Mouse (Mus musculus): ENCODE measurements around the gene Msi2. TPM values are rescaled to one million over a fixed set of nuclear protein-coding genes. Genes with fewer than 3 reads are reported as not detected.

The Msi2 gene
- total RNA-seq, 2 experiments from 2014 or later, result 178 to 179 TPM

DNA sequence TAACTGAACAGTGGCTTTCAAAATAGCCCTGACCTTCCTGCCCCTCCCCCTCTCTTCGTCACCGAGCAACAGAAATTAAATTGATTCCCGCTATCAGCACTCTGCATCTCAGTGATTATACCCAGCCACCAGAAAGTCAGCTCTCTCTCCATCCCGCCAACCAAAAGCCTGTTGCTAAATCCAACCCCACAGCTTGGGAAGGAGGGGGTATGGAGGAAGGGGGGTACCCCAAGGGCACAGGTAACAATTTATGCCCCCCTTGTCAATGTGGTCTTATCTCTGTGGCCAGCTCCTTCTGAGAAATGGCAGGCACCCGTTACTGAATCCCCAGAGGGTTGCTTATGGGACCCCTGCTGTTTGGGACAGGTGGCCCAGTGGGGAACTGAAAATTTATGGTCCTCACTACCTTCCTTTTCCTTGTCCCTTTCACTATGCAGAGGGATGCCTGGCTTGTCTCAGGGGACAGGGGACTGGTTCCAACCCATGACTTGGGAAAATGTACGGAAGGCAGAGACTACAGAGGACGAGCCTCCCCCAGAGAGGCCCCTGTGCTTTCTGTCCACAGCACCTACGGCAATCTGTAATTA lies 163.0 kb downstream of the Msi2 start:
- intact Hi-C loops (cut with DNase I), result loop anchor here (10.0 kb wide), 1 partner anchor 321 kb away; no protein-coding TSS in a partner anchor
- DNase-seq, result no peak

DNA sequence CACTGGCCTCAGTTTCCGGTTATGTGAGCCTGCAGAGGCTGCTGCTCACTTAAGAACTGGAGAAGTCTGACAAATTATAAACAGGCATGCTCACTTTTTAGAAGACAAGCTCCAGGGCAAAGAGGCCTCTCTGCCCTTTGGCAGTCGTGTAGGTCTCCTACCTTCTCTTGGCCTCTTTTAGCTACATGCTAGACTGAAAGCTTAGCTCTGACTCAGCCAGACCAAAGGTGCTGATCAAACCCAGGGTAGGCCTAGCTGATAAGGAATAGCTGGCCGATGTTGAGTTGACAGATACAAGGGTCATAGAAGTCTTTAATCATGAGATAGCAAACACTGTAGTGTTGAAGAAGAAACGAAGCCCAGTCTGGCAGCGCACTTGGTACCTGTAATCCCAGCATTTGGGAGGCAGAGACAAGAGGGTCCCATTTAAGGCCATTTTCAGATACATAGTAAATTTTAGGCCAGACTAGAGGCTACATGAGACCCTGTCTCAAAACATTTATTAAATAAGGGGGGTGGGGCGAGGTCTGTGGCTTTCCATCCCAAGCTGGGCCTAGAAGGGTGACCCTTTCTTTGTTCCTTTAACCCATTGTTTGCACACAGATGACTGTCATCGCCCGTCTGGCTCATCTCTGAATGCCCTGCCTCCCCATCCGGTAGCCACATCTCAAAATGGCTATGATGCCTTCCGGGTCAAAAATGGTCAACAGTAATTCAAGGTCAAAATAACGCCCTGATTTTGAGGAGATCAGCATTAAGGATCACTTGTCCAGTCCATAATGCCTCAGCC lies 164.6 kb downstream of the Msi2 start:
- intact Hi-C loops (cut with DNase I), result loop anchor here (2.0 to 10.0 kb wide), 4 partner anchors 41 to 319 kb away; no protein-coding TSS in a partner anchor
- DNase-seq, result no peak

DNA sequence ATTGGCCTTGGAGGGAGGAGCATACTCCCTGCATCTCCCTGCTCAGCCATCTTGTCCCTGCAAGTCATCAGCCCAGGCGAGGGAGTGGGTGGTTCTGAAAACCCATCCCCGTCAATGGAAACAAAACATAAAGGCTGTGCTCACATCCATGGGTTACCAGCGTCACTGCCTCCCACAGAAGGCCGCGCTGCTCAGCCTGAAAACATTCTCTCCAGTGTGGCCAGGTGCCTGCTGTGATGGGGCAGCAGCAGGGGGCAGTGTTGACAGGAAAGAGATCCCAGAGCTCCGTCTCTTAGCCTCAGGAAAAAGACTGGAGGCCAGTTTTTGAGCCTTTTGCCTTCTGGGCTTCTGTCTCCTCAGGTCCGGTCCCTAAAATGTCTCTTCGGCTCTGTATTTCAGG lies 165.3 kb downstream of the Msi2 start:
- DNase-seq, result peak; percentile 70 to 71
- intact Hi-C loops (cut with DNase I), result loop anchor here (2.0 to 10.0 kb wide), 4 partner anchors 41 to 318 kb away; no protein-coding TSS in a partner anchor

DNA sequence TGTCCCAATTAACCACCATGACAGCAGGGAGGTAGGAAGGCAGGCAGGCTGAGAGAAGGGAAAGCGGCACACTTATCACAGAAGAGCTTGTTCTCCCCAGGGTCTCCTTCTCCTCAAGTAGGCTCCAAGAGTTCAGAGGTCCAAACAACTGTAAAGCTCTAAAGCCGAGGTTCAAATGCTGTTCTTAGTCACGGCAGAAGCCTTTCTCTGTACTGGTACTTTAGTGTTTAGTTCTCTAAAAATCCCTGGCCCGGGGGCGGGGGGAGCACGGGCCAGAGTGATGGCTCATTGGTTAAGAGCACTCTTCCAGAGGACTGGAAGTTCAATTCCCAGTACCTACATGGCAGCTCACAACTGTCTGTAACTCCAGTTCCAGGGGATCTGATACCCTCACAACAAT lies 165.9 kb downstream of the Msi2 start:
- DNase-seq, result no peak
- intact Hi-C loops (cut with DNase I), result loop anchor here (2.0 to 10.0 kb wide), 4 partner anchors 40 to 318 kb away; no protein-coding TSS in a partner anchor

DNA sequence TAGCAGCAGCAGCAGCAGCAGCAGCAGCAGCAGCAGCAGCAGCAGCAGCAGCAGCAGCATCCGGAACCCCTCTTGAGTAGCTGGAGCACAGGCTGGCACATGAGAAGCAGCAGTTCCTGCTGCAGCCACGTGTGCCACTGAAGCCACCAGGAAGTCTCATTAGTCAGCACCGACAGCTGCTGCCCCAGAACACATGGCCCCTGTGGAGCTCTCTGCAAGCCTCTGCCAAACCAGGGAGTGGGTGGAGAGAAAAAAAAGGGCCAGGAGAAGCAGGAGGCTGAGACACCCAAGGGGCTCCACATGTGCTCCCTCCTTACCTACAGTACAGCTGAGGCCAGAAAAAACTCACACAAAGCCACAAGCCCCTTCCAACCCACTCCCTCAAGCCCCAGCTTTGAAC lies 167.3 kb downstream of the Msi2 start:
- peak in 1 of 2 experiments; percentile 35 for DNase-seq
- intact Hi-C loops (cut with DNase I), result loop anchor here (5.0 to 10.0 kb wide), 2 partner anchors 39 to 316 kb away; no protein-coding TSS in a partner anchor

DNA sequence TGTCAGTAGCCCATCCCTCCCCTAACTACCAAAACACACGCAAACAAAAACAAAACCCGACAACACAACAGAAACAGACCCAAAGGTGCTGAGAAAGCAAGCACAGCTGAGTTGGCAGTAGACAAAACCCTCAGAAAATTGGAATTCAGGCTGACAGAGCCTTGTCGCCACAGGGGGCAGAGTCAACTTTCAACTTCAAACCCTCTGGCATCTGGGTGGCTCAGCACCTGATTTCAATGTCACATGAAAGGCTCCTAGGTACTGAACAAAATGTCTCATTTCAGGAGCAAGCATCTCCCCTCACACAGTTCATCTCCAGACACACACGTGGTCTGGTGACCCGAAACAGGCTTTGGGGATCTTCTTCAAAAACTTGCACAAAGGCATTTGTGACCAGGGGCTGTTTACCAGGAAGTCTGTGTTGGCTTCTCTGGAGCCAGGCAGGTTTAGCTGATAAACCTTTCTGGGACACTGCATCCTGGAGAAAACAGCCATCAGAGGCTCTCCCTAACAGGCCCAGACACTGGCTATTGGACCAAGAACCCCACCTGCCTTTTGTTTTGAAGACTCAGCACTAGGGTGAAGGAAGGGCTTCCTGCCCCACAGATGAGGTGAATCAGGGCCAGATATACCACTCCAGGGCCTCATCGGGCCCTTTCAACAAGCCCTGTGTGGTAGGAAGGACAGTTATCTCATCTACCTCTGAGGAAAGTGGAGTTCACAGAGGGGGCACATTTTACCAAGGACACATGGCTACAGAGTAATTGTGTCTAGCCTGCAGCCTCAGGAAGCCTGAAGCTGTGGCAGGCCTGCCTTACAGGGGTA lies 168.0 kb downstream of the Msi2 start:
- intact Hi-C loops (cut with DNase I), result loop anchor here (5.0 to 10.0 kb wide), 2 partner anchors 38 to 315 kb away; no protein-coding TSS in a partner anchor
- DNase-seq, result no peak

DNA sequence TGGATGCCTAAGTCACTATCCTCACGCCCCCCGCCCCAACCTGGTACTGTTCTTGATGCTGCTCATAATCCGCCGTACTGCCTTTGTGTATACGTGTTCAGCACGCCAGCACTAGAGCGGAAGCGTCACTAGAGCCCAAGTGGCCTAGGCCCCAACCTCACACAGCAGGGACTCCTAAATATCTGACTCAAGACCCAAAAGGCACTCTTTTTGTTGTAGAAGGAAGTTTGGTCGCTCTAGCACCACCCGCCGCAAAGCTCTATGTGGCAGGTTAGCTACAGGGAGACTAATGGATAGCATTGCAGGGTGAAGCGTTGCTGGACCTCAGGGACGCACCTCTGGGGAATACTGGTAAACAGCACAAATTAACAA lies 168.8 kb downstream of the Msi2 start:
- intact Hi-C loops (cut with DNase I), result no loop called here
- DNase-seq, result no peak

DNA sequence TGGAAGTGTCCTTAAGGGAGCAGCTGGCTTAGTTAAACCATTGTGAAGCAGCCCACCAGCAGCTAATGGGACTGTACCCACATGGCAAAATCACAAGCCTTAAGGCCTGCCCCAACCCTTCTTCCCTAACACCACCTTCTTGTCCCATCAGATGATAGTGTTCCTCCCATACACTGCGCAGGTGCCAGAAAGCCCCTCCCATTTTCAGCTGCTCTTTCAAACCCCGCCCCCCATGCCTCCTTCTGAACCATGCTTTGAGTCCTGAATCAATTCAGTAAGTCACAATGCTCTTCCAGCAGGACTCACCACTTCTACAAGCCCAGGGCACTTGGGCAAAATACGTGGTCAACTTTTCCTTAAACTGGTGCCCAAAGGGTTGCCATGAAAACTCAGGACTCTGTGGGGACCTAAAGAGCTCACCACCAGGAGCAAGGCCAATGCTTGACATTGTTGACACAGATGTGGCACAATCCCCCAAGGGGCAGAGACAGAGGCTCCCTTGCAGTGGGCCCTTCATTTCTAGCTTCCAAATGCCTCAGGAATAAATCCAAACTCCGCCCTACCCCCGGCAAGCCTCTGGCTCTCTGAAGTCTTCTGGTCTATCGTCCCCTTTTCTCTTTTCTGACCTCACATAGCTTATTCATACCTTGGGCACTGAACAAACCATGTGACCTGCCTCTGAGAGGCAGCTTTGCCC lies 169.3 kb downstream of the Msi2 start:
- intact Hi-C loops (cut with DNase I), result no loop called here
- DNase-seq, result no peak

DNA sequence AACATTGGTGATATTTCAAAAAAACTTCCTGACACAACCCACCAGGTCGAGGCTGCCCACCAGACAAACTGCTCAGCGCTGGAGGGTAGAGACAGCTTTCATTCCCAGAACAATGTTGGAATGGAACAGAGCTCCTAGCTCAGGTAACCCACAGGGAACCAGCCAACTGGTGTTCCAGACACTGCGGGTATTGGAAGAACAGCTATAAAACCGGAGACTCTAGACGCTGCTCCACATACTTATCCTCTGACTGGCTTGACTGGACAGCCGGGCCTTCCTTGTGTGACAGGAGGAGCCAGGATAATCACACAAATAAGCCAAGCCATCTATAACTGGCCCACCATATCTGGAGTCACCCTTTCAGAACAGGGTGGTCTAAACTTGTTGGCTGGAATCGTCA lies 169.9 kb downstream of the Msi2 start:
- DNase-seq, result peak in 1 of 2 experiments; percentile 23
- intact Hi-C loops (cut with DNase I), result no loop called here

DNA sequence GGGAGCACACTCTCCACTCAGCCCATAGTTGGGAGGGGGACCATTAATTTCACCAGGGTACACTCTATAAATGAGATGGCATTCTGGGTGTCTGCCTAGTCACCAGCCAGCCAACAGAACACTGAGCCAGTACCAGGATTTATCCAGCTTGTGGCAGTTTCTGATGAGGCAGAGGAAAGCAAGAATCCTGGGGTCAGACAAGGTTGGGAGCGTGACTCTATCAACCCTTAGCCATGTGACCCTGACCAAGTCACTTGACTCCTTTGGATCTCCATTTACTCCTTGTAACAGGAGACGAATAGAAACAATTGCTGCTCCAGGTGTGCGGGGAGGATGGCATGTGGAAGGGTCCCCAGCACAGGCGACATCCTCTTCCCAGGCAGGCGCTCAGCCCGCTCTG lies 174.5 kb downstream of the Msi2 start:
- no peak for DNase-seq
- intact Hi-C loops (cut with DNase I), result no loop called here

DNA sequence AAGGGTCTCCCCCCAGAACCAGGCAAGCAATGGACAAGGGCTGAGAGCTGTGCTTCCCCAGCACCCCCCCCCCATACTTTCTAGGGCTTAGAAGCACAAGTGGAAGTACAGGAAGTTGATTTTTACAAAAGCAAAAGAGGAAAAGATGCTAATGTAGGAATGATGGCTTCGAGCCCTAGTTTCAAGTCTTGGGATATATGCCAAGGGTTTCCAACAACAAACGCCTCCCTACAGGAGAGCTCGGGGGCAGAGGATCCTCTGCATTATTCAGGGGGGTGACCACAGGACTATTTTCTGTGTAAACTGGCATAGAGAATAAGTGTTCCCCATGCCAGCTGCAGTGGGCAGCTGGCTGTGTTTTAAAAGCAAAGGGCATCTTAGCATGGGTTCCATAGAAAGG lies 175.5 kb downstream of the Msi2 start:
- DNase-seq, result no peak
- intact Hi-C loops (cut with DNase I), result no loop called here

DNA sequence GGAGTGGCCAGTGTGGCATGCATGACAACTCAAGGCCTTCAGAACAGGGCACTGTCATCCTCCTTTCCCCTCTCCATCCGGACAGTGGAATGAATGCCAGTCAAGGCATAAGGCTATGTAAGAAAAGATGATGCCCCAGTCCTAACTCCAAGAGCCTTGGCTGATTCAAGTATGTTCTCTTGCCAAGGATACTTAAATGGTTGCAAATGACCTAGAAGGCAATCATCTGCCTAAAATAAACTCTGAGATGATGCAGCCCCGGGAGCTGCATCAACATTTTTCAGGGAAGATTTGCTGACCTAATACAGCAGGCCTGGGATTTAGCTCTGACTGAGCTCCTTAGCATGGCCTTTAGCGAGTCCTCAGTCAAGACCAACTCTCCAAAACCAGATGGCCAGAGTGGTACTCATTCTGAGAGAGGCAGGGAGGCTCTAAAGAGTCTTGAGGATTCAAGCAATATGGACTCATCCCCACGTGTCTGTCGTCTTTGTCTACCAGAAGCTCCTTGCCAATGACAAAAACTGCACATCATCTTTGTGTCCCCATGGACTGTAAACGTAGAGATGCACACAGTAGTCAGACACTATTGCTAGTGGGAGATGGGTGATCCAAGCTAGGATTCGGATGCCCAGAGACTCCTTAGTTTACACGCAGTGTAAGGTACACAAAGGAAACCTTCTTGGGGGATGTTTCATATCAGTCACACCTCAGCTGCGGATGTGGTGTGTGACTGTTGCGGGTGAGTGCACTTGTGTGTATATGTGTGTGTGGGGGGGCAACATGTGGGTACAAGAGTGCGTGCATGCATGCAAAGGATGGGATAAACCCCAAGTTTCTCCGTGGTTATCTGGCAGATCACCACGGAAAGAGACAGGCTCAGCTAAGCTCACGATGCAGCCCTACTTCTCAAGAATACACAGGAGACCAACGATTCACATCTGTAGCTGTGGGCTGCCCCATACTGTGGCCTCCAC lies 176.4 kb downstream of the Msi2 start:
- no peak for DNase-seq

DNA sequence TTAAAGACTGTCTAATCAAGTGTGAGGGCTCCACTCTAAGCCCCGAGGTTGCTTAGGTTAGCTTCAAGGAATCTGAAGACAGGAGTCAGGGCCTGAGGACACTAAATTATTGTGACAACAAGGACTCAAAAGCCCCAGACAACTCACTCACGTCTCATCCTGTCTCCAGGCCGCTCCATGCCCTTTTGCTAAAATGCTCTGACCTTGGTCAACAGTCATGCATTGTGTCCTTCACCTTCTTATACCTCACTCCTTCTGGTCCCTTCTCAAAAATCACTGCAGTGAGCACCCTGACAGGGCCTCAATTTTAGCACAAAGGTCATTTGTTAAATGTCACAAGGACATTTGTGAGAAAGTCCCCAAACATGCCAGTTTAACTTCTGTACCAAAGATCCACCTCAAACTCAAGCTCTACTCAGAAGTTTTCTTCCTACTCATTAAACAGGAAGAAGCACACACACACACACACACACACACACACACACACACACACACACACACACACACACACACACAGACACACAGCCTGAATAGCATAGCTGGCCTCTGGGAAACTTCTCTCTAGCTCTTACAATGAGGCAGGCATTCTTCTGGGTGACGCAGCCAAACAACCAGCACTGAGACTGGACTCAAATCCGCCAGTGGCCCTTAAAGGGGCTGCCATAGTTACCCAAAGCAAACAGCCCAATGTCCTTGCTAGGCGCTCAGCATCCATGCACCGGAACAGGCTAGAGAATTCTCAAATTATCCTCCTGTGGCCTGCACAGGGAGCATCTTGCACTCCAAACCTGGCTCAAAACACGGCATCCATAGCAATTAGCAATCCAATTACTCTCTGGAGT lies 178.5 kb downstream of the Msi2 start:
- DNase-seq, result no peak
- intact Hi-C loops (cut with DNase I), result no loop called here

More for the DNA sequence above, 176.4 kb downstream of the Msi2 start:
- intact Hi-C loops (cut with DNase I), result no loop called here

DNA sequence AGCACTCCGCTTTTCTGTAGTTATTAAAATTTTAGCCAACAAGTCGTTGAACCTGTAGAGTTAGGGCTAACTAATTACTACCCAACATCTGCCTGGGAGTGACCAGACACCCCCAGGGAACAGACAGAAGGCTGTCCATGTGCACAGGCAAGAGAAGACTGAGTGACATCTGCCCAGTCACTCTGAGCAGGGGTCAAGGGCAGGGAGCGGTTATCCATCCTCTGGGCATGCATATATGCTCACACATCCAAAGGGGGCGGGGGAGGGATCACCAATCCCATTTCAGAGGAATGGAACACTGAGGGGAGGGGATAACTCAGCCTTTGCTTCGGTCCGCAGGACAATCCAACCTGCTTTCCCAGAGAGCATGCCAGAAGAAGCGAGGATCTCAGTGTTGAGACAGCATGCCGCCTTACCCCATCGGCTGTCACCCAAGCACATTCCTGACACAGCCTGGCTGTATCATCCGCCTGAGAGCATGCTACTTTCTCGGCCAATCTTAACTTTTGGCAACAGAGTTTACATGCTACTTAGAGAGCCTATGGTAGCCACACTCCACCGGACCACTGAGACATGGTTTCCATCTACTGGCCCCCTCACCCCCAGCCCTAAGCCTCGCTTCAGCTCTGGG lies 179.5 kb downstream of the Msi2 start:
- no peak for DNase-seq
- intact Hi-C loops (cut with DNase I), result no loop called here

DNA sequence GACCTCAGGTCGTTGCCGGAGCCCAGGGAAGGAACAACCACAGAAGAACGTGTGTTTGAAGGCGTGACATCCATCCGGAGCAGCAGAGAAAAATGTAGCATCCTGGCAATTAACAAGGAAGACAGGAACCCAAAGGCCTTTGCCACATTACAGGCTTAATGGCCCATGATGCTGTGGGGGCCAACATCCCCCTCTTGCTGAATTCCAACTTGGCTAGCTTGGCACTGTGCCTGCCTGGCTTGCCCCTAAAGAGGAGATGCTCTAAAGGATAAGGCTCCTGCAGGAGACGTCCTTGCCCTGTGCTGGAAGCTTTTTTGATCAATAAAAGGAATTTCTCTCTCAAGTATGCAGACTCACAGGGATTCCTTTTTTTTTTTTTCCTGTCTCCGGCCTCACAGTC lies 181.0 kb downstream of the Msi2 start:
- no peak for DNase-seq
- intact Hi-C loops (cut with DNase I), result no loop called here

DNA sequence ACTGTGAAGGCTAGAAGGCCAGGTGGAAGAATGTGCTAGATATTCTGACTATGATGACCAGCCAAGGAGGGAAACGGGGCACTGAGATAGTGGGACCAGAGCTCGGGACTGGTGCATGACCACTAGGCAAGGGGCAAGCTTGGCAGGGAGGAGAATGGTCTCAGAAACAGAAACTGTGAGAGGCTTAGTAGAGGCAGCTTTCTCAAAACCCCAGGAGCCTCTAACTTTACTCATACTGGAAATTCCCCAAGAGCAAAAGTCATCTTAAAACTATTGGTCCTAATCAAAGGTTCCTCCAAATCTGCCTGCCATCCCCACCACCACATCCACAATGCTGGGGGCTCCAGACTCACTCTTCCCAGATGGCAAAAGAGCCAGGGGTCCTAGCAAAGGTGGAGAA lies 181.5 kb downstream of the Msi2 start:
- intact Hi-C loops (cut with DNase I), result no loop called here
- DNase-seq, result no peak

DNA sequence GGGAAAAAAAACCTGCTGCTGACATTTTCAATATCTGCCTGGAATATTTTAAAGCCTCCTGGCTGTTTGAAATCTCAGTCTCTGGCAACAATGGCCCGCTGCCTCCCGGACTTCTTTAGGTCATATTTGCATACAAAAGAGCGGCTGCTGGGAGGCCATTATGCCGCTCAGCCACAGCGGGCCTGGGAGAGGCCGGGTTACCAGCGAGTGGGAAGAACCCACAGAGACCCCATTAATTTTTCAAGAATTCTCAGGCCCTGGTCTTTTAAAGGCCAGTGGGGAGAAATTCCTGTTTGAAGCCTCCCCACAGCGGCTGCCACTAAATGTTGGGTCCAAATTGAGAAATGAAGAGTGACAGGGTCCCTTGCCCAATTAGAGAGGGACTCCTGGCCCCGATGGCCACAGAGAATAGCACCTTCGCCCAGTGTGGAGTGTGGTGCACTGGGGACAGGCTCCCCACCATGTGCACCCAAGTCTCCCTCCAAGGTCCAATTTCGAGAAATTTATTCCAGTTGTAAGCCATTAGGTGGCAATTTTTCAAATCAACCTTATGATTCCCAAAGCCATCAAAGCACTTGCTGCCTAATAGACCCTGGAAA lies 183.9 kb downstream of the Msi2 start:
- intact Hi-C loops (cut with DNase I), result no loop called here
- no peak for DNase-seq
